Mouse (Mus musculus) CH12F3 (cell line): Measurements from ENCODE around the gene Nanog.
"Not testable (repeated sequence)": the region's sequence is repeated elsewhere in the genome, so short reads cannot be mapped to it uniquely, and the experiment has no call there.

Experiments used
- in situ Hi-C: fragments of 300-500 bp; cut with MboI; formaldehyde crosslinking; loops from 2 replicates; pipeline ENCODE4 v1.14.3; 2020; ENCODE audit warnings: low sequenced_read_pairs

Gene Nanog

DNA sequence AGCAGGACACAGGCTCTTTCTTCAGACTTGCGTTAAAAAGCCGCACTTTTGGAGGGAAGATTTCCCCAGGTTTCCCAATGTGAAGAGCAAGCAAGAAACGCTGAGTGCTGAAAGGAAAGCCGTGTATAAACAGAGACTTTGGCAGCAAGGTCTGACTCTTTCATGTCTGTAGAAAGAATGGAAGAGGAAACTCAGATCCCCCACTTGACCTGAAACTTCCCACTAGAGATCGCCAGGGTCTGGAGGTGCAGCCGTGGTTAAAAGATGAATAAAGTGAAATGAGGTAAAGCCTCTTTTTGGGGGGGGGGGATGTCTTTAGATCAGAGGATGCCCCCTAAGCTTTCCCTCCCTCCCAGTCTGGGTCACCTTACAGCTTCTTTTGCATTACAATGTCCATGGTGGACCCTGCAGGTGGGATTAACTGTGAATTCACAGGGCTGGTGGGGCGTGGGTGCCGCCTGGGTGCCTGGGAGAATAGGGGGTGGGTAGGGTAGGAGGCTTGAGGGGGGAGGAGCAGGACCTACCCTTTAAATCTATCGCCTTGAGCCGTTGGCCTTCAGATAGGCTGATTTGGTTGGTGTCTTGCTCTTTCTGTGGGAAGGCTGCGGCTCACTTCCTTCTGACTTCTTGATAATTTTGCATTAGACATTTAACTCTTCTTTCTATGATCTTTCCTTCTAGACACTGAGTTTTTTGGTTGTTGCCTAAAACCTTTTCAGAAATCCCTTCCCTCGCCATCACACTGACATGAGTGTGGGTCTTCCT lies at the start of gene Nanog:
Gene Nanog (plus strand): TSS at position 454 of the 765 bp plus-strand sequence.
- in situ Hi-C loops, result no loop called here

DNA sequence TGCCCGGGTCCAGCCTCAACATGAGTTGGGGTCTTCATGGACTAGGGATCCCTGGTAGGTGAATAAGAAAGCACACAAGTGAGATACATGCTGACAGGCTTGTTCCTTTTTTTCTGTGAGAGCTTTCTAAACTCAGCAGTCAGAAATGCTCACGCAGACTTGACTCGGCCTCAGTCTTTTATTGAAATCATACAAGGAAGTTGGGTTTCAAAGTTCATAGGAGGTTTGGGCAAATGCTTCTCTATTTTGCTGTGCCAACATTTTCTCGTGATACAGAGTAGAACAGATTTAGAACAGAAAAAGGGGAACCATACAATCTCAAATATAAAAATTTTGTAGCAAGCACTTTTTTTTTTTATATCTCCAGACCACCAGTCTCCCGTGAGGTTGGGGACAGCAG lies 49.7 kb upstream of the Nanog start:
- in situ Hi-C loops, result no loop called here

DNA sequence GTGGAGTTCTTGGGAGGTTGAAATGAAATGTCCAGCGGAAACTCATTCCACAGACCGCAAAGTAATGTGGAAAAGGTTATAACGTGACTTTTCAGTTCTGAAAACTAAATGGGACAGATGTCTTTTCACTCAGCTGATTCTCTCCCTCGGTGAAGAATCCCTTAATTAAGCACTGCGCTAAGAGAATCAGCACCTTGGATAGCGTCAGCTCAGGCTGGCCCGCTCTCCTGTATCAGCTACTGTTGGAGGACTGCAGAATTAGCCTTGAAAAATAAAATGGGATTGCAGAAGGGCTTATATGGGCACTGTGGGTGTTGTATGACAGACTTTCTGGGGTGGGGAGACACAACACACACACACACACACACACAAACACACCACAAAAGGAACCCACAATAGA lies 47.7 kb upstream of the Nanog start:
- in situ Hi-C loops, result no loop called here

DNA sequence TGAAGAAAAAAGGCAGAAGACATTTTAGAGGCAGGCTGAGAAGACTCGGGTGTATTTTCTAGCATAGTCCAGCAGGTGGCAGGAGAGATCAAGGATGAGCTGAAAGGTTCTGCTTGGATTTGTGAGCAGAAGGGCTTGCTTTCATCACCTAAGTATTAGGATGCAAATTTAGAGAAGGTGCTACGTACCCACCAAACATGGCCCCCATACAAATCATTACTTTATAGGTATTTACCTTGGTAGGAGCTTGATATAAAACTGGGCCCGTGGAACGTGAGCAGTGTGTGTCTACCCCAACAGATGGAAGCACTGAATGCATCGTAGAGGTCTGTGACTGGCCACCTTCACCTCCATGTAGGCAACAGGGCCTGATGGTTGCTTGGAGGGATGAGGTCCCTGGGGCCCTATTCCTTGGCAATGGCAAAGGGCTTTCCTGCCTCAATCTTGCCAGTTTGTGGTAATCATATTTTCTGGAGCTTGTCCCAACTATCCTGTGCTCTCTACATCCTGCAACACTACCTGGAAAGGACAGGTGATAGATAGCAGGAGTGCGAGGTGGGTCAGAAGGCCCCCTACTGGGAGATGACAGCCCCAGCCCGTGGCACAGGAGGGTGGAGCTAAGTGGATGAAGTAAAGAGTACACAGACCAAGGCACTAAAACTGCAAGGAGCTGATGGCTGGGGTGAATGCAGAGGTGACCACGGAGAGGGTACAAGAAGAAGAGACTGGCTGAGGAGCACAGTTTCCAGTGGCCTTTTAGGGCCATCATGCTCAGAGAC lies 46.5 kb upstream of the Nanog start:
- in situ Hi-C loops, result no loop called here

DNA sequence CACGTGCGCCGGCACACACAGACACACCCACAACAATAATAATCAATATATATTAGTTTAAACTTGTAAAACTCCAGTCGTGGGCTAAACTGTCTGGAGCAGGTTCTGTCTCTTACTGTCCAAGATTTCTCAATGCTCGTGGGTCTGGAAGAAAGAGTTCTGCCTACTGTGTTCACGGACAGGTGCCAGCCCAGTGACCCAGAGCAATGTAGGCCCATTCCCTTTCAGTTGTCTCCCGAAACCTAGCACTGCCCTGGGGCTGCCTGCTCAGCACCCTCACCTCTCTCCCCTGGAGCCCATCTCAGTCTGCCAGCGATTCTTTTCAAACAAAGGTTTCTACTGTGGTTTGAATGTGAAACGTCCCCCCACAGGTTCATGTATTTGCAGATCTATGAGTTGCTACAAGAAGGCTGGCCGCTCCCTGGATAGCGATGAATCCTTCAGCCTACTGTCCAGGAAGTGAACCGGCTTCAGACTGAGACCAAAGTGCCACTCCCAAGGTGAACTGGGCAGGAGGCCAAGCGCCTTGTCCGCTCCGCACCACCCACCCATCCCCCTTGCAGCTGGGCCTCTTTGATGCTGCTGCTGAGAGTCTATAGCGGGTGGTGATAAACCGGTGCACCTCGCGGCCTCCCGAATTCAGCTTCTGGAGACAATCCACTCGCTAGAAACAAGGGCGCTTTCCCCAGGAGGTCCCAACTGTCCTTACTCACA lies 44.6 kb upstream of the Nanog start:
- in situ Hi-C loops, result no loop called here

DNA sequence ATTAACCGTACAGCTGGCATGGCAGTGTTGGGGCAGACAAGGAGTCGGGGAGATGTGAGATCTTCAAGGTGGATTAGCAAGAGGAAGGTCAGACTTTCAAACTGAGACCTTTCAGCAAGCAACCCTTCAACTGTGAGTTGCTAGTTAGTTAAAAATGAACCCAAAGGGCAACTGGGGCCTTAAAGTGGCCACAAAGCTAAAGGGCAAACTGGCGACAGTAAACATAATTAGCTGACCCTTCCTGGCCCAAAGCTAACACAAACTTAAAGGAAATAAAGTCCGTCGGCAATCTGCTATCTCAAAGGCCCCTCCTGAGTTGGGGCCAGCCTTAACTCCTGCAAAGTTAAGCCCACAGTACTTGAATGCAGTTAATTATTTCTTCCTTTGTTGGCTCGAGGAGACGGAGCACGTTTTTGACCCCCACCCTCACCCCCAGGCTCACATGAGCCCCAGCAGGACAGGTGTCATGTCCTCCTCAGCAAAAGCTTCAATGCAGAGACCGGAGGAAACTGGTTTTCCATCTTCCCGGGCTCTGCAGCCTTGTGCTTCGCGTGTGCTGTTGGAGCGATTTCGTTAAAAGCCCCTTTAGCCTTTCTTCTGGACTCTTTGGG lies 43.6 kb upstream of the Nanog start:
- in situ Hi-C loops, result no loop called here

DNA sequence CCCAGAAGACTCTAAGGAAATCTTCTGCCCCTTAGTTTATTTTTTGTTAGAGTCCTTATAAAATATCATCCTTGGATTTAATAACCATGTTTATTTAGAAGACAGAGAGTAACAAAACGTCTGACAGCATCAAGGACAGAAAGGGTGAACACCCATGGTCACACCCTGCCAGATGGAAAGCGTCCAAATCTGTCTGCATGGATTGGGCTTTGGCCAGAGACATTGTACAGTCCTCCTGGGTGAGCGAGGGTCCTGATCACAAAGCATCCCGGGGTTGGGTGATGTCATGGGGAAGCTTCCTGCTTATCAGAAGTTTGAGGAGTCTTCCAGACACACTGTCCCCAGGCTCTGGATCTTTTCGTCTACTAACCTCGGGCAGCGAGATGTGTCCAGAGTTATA lies 41.4 kb upstream of the Nanog start:
- in situ Hi-C loops, result no loop called here

DNA sequence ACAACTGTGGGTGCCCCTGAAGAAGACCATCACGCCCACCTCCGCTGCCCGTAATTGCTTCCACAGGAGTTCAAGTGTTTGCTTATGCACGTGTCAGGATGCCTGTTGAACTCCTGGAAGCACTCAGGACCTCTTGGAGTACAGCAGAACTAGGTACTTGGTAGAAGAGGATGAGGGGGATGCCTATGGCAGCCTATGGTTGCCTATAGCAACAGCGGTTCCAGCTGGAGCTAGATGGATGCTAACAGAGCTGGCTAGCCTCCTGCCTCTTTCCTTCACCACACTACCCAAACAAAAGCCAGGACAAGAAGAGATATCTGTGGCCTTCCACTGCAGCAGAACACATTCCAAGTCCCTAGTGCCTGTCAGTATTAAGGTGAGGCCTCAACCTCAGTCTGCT lies 39.6 kb upstream of the Nanog start:
- in situ Hi-C loops, result no loop called here

DNA sequence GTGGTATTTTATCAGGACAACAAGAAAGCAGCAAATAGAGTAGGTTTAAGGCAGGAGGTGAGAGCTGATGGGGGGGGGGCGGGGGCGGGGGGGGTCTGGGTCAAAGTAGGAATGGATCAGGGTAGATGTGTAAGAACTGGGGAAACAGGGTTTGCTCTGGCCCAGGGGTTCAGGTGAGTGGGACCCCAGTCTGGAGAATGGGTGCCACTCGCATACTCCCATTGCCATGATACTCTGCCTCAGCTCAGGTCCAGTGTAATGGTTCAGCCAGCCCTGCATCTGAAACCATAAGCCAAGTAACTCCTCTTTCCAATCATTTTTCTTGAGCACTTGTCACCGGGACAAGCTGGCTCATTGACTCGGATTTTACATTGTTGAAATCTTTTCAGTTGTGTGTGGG lies 38.5 kb upstream of the Nanog start:
- in situ Hi-C loops, result no loop called here

DNA sequence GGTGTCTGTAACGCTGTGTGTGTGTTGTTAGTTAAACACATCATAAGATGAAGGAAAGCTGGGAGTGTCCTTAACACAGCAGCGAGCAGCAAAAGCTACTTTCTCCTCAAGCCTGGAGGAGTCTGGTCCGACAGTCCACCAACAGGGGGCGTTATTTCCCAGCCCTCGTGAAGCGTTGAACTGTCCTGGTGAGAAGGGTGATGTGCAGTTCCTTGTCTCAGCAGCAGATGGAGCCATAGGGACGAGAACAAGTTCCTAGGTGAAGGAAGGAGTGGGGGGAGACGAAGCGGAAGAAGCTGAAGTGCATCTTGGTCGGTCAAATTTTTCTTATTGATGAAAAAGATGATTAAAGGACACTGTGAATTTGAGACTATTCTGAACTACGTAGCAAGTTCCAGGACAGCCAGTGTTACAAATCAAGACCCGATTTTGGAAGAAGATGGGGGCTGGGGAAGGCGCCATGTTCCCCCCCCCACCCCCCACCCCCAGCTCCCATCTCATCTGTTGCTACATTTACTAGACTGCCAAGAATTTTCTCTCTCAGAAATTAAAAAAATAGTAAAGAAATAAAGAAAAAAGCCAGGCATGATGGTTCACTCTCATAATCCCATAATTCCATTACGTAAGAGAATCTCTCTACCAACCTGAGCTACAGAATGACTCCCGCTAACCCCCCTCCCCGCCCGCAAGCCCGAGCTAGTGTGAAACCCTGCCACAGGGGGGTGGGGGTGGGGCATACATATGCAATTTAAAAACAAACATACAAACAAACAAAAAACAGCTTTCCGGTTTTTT lies 37.7 kb upstream of the Nanog start:
- in situ Hi-C loops, result no loop called here

DNA sequence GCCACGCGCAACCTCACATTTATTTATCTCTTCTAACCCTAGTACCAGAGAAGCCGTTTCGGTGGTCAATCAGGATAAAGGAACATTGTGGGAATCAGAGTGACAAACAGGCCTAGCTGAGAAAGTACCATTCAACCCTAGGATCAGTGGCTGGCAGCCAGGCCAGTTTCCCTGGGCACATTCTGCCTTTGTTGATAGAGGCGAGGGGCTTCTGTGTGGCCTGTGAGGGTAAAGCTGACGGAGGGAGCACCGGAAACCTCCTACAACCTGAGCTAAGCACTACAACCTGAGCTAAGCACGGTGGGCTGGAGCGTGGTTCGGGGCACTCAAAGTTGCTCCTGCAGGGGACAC lies 37.1 kb upstream of the Nanog start:
- in situ Hi-C loops, result no loop called here

DNA sequence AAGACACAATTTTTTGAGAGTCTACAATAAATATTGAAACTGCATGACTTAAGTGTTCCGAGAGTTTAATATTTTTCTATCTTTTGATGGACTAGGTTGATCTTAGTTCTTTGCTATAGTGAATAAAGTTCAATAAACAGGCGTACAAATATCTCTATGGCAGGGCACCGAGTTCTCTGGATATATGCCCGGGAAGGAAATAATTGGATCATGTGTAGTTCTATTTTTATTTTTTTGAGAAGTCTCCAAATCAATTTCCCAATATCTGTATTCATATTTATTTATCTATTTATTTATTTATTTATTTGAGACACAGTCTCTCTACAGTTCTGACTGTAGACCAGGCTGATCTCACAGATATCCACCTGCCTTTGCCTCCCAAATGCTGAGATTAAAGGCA lies 36.4 kb upstream of the Nanog start:
- in situ Hi-C loops, result no loop called here

DNA sequence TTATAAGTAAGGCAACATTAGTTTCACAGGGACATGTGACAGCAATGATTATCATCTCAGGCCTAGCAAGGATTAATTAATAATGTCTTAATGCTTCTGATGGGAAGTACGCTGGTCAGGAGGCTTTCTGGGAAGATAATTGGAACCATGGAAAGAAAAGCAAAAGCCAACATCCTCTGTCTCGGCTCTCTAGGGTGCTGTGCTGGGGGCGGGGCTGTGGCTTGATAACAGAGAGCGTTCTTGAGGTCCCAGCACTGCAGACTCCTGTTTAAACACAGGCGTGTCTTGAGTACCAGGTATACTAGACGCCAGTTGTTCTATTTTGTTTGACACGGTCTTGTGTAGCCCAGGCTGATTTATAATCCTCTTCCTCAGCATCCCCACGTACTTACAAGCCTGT lies 34.5 kb upstream of the Nanog start:
- in situ Hi-C loops, result no loop called here

DNA sequence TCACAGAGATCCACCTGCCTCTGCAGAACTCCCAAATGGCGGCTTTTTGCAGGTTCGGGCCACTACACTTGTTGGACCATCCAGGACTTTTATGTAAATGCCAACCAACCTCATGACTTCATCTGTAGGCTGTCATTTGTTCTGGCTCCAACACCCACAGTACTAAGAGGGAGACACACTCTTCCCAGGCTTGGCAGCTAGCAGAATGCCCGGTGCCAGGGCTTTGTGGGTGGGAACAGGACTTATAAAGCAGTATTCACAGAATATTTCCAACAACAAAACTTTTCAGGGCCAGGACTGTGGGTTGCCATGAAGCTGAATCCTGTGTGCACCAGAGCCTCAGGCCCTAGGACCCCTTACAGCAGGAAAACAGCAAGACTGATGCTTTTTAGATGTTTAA lies 24.6 kb upstream of the Nanog start:
- in situ Hi-C loops, result no loop called here

DNA sequence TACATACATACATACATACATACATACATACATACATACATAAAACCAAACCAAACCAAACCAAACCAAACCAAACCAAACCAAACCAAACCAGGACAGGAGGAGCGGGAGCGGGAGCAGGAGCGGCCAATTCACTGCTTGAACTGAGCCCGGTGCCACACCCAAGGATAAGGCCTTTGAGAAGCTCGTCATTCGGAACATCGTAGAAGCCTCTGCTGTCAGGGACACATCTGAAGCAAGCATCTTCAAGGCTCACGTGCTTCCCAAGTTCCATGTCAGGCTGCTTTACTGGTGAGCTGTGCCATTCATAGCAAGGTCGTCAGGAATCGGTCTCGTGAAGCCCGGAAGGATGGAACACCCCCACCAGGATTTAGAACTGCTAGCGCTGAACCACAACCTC lies 20.6 kb upstream of the Nanog start:
- in situ Hi-C loops, result no loop called here

DNA sequence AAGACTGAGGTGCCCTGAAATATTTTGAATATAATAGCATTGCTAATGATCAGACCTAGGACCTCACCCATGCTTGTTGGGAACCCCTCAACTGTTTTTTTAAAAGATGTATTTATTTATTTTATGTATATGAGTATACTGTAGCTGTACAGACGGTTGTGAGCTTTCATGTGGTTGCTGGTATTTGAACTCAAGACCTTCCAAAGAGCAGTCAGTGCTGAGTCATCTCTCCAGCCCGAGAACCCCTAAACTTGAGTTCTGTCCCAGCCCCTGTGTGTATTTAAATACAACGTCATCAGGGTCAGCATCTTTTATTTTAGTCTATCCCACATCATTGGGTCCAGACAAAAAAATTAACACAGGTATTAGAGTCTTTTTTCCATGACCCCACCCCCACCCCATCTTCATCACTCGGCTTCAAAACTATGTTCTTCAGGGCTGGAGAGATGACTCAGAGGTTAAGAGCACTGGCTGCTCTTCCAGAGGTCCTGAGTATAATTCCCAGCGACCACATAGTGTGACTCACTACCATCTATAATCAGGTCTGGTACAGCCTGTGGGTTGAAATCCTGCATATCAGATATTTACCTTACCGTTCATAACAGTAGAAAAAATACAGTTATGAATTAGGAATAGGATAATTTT lies 17.8 kb upstream of the Nanog start:
- in situ Hi-C loops, result no loop called here

DNA sequence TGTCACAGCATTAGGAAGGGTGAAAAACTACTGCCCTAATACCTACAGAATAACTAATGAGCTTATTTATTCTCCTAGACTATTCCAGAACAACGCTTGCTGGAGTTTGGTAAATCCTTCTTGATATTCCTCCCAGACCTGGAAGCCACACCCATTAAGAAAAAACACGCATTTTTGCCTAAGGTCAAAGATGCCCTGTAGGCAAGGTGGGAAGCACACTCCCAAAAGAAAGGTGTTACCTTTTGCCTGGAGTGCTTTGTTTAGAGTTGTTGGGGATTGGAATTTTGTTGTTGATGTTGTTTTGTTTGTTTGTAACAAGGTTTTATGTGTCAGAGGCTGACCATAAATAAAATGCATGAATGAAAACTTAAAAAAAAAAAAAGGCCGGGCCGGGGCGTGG lies 17.2 kb upstream of the Nanog start:
- in situ Hi-C loops, result no loop called here

DNA sequence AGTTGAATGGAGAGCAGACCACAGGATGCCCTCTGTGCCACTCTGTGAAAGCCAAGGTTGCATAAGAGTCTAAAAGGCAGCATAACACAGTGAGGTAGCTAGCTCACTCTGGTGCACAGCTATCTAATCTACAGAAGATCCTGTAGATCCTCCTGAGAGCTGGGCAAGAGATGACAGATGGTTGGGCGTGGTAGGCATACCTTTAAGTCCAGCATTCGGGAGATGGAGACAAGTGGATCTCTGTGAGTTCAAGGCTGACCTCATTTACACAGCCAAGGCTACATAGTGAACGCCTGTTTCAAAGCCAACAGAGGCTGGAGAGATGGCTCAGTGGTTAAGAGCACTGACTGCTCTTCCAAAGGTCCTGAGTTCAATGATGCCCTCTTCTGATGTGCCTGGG lies 11.9 kb upstream of the Nanog start:
- in situ Hi-C loops, result no loop called here

DNA sequence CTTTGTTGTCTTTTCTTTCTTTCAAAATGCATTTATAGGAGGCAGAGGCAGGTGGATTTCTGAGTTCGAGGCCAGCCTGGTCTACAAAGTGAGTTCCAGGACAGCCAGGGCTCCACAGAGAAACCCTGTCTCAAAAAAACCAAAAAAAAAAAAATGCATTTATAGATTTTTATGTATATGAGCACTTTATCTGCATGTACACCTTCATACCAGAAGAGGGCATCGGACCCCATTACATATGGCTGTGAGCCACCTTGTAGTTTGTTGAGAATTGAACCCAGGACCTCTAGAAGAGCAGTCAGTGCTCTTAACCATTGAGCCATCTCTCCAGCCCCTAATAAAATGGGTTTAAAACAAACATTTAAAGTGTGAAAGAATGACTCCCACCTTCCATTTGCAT lies 7.7 kb upstream of the Nanog start:
- in situ Hi-C loops, result not testable (repeated sequence)

DNA sequence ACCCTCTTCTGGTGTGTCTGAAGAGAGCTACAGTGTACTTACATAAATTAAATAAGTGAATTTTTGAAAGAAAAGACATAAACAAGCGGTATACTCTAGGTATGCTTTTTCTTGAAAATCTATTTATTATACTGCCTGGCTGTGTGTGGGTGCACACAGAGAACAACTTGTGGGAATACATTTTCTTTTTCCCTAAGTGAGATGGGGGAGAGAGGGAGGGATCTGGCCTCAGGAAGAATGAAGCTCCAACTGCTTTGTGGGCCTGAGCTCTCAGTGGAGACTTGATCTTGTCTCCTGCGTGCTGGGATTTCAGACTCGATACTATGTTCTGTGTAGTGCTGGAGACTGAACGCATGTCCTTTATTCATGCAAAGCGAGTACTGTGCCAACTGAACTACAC lies 5.5 kb upstream of the Nanog start:
- in situ Hi-C loops, result no loop called here
